In the genomic region with DNA sequence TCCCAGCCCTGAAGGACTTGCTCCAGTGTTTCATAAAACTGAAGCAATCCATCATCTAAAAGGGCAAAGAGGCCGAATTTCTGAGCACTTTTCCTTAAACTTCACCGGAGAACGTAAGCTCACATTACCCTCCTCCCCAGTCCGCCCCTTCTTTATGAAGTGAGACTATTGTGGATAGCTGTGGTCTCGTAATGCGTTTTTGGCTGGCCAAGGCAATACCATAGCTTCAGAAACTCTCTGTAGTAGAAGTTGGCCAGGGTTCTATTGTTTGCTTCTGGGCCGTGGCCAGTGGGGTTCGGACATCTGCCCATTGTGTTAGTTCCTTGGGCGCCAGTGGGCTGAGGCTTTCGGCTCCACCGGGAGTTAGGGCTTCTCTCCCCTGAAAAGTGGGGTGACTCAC, we compare ENCODE assay signal across 12 mouse cellular contexts.
DNase-seq lines count a peak whose midpoint lies in the region; ATAC-seq and TF ChIP-seq lines count a peak whose summit lies in the region.
"Had no signal": no experiment of that assay in that cellular context is flagged by ENCODE, and none has a peak within 500 bp of the region (broad histone marks: within the 10 kb centered on the region; RNA-seq: fewer than 3 reads in every experiment).

No protein-coding gene starts in this region.

- peak overlapping the region; percentile 18; the same call in 1 of the 2 replicates for H3K4me2 ChIP-seq in forebrain, embryonic 13.5 days
- H3K4me2 ChIP-seq in forebrain, embryonic 12.5 days = no peak overlapping the region
- H3K4me2 ChIP-seq in lung, embryonic 14.5 days = peak overlapping the region; percentile 58
- H3K4me2 ChIP-seq in forebrain, postnatal 0 days (ENCODE audit: low read depth) = peak overlapping the region; percentile 17
- peak overlapping the region; percentile 47 for H3K4me2 ChIP-seq in myocyte (ENCODE audit: low read depth)

- no peak overlapping the region for H3K9ac ChIP-seq in forebrain, embryonic 13.5 days
- no peak overlapping the region for H3K9ac ChIP-seq in forebrain, embryonic 12.5 days
- no peak overlapping the region for H3K9ac ChIP-seq in lung, embryonic 14.5 days
- no peak overlapping the region for H3K9ac ChIP-seq in forebrain, postnatal 0 days

- H3K9me3 ChIP-seq in forebrain, embryonic 13.5 days (replicated peaks) = no peaks in the 10 kb centered on the region
- H3K9me3 ChIP-seq in forebrain, embryonic 12.5 days = no peaks in the 10 kb centered on the region
- no peaks in the 10 kb centered on the region for H3K9me3 ChIP-seq in lung, embryonic 14.5 days (ENCODE audit: low read depth, low read length)
- no peaks in the 10 kb centered on the region for H3K9me3 ChIP-seq in forebrain, postnatal 0 days (ENCODE audit: low read length)

- WGBS in forebrain, embryonic 13.5 days = 75% methylated on average over 11 of the region's 11 CpGs
- WGBS in forebrain, embryonic 12.5 days = 78% methylated on average over 11 of the region's 11 CpGs
- 44% methylated on average over 11 of the region's 11 CpGs for WGBS in lung, embryonic 14.5 days
- WGBS in forebrain, postnatal 0 days = 60% methylated on average over 11 of the region's 11 CpGs

- no peak for TF ChIP-seq CTCF in lung, embryonic 14.5 days (IDR thresholded peaks at IDR 0.05; ENCODE audit: low read depth)
- TF ChIP-seq CTCF in forebrain, postnatal 0 days (IDR thresholded peaks at IDR 0.05; ENCODE audit: low read depth) = no peak

- H3K79me2 ChIP-seq in myocyte (ENCODE audit: control insufficient read depth, insufficient read depth) = no peaks in the 10 kb centered on the region

- no peaks in the 10 kb centered on the region for H3K36me3 ChIP-seq in forebrain, embryonic 13.5 days (ENCODE audit: poor library complexity, severe bottlenecking)
- H3K36me3 ChIP-seq in forebrain, embryonic 12.5 days (replicated peaks) = no peaks in the 10 kb centered on the region
- H3K36me3 ChIP-seq in lung, embryonic 14.5 days (ENCODE audit: insufficient read depth) = no peaks in the 10 kb centered on the region
- H3K36me3 ChIP-seq in forebrain, postnatal 0 days (ENCODE audit: insufficient read depth) = no peaks in the 10 kb centered on the region
- no peaks in the 10 kb centered on the region for H3K36me3 ChIP-seq in myocyte (ENCODE audit: control insufficient read depth, insufficient read depth)

- ATAC-seq in forebrain, embryonic 13.5 days = 0 out of 2 replicates have a peak, but pooled peaks have one; percentile 38
- no peak for ATAC-seq in forebrain, embryonic 12.5 days (ENCODE audit: low FRiP score)
- ATAC-seq in lung, embryonic 14.5 days (ENCODE audit: insufficient read depth) = peak; percentile 65; the same call in 1 of the 2 replicates
- no peak for ATAC-seq in forebrain, postnatal 0 days
- ATAC-seq in monocyte, adult 5-6 weeks (replicated peaks; ENCODE audit: insufficient number of reproducible peaks, low FRiP score, low TSS enrichment, poor library complexity, severe bottlenecking) = no peak

- peaks cover 4% of the 10 kb centered on the region for H3K4me1 ChIP-seq in forebrain, embryonic 13.5 days
- peaks cover 5% of the 10 kb centered on the region for H3K4me1 ChIP-seq in forebrain, embryonic 12.5 days
- H3K4me1 ChIP-seq in lung, embryonic 14.5 days (ENCODE audit: insufficient read depth) = no peaks in the 10 kb centered on the region
- H3K4me1 ChIP-seq in forebrain, postnatal 0 days (ENCODE audit: insufficient read depth) = no peaks in the 10 kb centered on the region

- no peak overlapping the region for H3ac ChIP-seq in myocyte (ENCODE audit: control insufficient read depth, insufficient read length)

- TF ChIP-seq POLR2A in myocyte (IDR thresholded peaks at IDR 0.05; ENCODE audit: insufficient read length, low read depth) = no peak

- no peak overlapping the region for H3K4me3 ChIP-seq in forebrain, embryonic 13.5 days
- H3K4me3 ChIP-seq in forebrain, embryonic 12.5 days (replicated peaks) = no peak overlapping the region
- peak overlapping the region; percentile 17; the same call in 1 of the 2 replicates for H3K4me3 ChIP-seq in lung, embryonic 14.5 days (ENCODE audit: low read depth, low read length)
- no peak overlapping the region for H3K4me3 ChIP-seq in forebrain, postnatal 0 days (ENCODE audit: low read depth, low read length)
- no peak overlapping the region for H3K4me3 ChIP-seq in myocyte

- no peaks in the 10 kb centered on the region for H3K27me3 ChIP-seq in forebrain, embryonic 13.5 days
- H3K27me3 ChIP-seq in forebrain, embryonic 12.5 days = no peaks in the 10 kb centered on the region
- H3K27me3 ChIP-seq in lung, embryonic 14.5 days (ENCODE audit: insufficient read depth, low read length) = no peaks in the 10 kb centered on the region
- H3K27me3 ChIP-seq in forebrain, postnatal 0 days (ENCODE audit: insufficient read depth, low read length) = no peaks in the 10 kb centered on the region
- no peaks in the 10 kb centered on the region for H3K27me3 ChIP-seq in myocyte (ENCODE audit: control insufficient read depth, insufficient read depth, insufficient read length)

- DNase-seq in lung, embryonic 14.5 days = peak; percentile 52
- DNase-seq in lung, adult 18-20 months = no peak
- peak; percentile 1 for DNase-seq in forebrain, postnatal 0 days
- DNase-seq in cerebellum, postnatal 4 days (ENCODE audit: low spot score in 2 of 2) = no peak
- DNase-seq: adrenal gland, postnatal 10 days; gastrocnemius, postnatal 25 days; thymus, postnatal 14 days had no signal

- no peak overlapping the region for H3K27ac ChIP-seq in forebrain, embryonic 13.5 days
- H3K27ac ChIP-seq in forebrain, embryonic 12.5 days = no peak overlapping the region
- H3K27ac ChIP-seq in lung, embryonic 14.5 days (ENCODE audit: low read depth) = no peak overlapping the region
- H3K27ac ChIP-seq in forebrain, postnatal 0 days (ENCODE audit: low read depth, low read length) = no peak overlapping the region
- H3K27ac ChIP-seq: macrophage had no signal

TF ChIP-seq in myocyte, 11 proteins besides CTCF, POLR2A, EP300 and RAD21:
- TF ChIP-seq POLR2AphosphoS2 (IDR thresholded peaks at IDR 0.05; ENCODE audit: insufficient read length, low read depth) (no peak), REST (IDR thresholded peaks at IDR 0.05; ENCODE audit: insufficient read depth, insufficient read length) (no peak), MYOG (IDR thresholded peaks at IDR 0.05; ENCODE audit: control insufficient read depth in 1 of 3, insufficient read depth in 1 of 3, insufficient read length in 2 of 3, low read depth in 2 of 3) (no peak), MAX (IDR thresholded peaks at IDR 0.05; ENCODE audit: low read depth) (no peak), SRF (IDR thresholded peaks at IDR 0.05; ENCODE audit: control insufficient read depth, insufficient read length, low read depth) (no peak), MYOD1 (IDR thresholded peaks at IDR 0.05; ENCODE audit: control insufficient read depth in 1 of 3, insufficient read length in 2 of 3, low read depth in 2 of 3) (no peak), E2F4 (IDR thresholded peaks at IDR 0.05; ENCODE audit: insufficient read depth) (no peak), CEBPB (IDR thresholded peaks at IDR 0.05; ENCODE audit: insufficient read depth, poor library complexity, severe bottlenecking) (no peak), TCF3 (IDR thresholded peaks at IDR 0.05; ENCODE audit: insufficient read length, low read depth) (no peak)
TF ChIP-seq in myocyte: peak in this region for 0.

Comparison
In these comparisons a context has a peak if more than half of its experiments do, and no peak if none do; other contexts are left out.
1. ATAC-seq: peak in forebrain, embryonic 13.5 days (single experiment) and lung, embryonic 14.5 days (single experiment); none in forebrain, embryonic 12.5 days (single experiment), forebrain, postnatal 0 days (single experiment) and monocyte, adult 5-6 weeks (single experiment).
2. DNase-seq: peak in lung, embryonic 14.5 days (single experiment) and forebrain, postnatal 0 days (single experiment); none in lung, adult 18-20 months (0 of 2) and cerebellum, postnatal 4 days (0 of 2).